Mouse (Mus musculus) megakaryocyte, embryonic 14.5 days (primary cell): Measurements from ENCODE around the gene Egfem1.

Source experiments
- FLI1 ChIP-seq: IDR thresholded peaks from 2 replicates; pipeline ENCODE4 v1.6.1; 2012; ENCODE audit warnings: low read length, inconsistent platforms, mixed read lengths
- GATA1 ChIP-seq: IDR thresholded peaks from 3 replicates; pipeline ENCODE4 v1.6.1; 2012; ENCODE audit warnings: mixed read lengths, low read length, inconsistent platforms, borderline replicate concordance

- TF ChIP-seq GATA1: no peak
- no peak for TF ChIP-seq FLI1
Observed at GRCm38 (mm10) chr3:29563171-29563570, 481.3 kb downstream of the Egfem1 start.
